Mouse (Mus musculus) central nervous system, embryonic 14 days (tissue): Measurements from ENCODE around the gene Dnajc1. TPM values are rescaled to one million over a fixed set of nuclear protein-coding genes. Genes with fewer than 3 reads are reported as not detected.

ENCODE experiments used
- polyA plus RNA-seq: library from polyadenylated mRNA; depleted of rRNA; stranded (reverse); fragments of >200 nt; gene quantifications from 2 replicates; pipeline ENCODE4 v1.2.3, GENCODE M21; 2012; rRNA removed

Dnajc1 gene
- polyA plus RNA-seq: 15.2 and 16.3 TPM in 2 replicates

GRCm38 (mm10) chr2:18392331-18393021, at the start of gene Dnajc1:
Gene Dnajc1, minus strand, starts transcription at chr2:18392830.

